Mouse (Mus musculus): ENCODE measurements around the gene Ttc17.
"Not testable (repeated sequence)": the region's sequence is repeated elsewhere in the genome, so short reads cannot be mapped to it uniquely, and the experiment has no call there.

The Ttc17 gene

DNA sequence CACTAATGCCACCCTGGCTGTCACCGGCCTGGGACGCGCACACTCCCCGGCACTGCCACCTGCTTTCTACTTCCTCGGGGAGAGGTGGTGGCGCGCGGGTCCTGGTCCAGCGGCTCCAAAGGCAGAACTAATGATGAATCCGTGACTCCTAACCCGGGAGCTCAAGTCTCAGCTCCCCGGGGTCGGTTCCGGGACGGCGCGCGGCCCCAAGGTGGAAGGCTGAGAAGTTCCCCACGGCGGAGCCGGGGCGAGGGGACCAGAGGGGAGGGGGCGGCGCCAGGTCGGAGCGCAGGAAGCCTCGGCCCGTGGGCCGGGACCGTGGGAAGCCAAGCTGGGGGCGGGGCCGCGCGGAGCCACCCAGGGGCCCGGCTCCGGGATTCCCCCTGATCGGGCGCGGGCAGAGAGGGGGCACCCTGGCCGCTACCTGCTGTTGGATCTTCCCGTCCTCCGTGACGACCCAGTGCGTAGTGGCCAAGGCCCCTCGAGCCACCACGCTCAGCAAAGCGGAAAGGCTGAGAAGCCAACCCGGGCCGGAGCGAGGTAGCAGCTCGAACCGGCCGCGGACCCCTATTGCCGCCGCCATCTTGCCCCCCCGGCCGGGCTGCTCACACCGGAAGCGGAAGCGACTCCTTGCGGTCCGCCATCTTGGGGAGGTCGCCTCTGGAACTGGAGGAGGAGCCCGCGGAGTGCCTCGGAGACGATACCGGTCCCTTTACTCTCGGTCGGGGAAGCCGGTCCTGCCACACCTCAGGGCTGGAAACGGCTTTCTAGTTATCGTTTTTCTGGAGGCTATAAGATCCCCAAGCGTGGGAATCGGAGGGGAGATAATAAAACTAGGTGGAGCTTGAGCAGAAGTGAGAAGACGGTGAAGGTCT is at the start of gene Ttc17:
Ttc17 (minus strand) TSS at position 607 of the 875 bp plus-strand sequence.
- peak; percentile 79 to 87 for DNase-seq

GRCm38 (mm10) chr2:94449643-94450042 is 43.2 kb upstream of the Ttc17 start:
- no peak for DNase-seq

- DNase-seq = no peak
Measured at GRCm38 (mm10) chr2:94436952-94437351, 30.5 kb upstream of the Ttc17 start.

GRCm38 (mm10) chr2:94435481-94435880 is 29.0 kb upstream of the Ttc17 start:
- DNase-seq = no peak

- DNase-seq = no peak
Measured at GRCm38 (mm10) chr2:94434833-94435232, 28.3 kb upstream of the Ttc17 start.

GRCm38 (mm10) chr2:94432214-94432613 is 25.7 kb upstream of the Ttc17 start:
- DNase-seq = no peak

DNA sequence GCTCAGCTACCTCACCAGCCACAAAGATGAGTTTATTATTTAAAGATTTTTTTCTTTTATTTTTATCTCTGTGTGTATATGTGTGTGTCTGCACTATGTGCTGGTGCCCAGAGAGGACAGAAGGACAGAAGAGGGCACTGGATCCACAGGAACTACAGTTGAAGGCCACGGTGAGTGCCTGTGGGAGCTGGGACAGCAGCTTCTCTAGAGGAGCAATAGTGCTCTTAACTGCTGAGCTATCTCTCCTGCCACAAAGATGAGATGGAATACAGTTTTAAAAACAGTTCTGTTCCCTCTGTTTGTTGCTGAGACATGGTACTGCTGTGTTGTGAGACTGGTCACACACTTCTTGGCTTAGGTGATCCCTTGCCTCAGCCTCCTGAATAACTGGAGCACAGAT is 22.0 kb upstream of the Ttc17 start:
- DNase-seq = no peak

- DNase-seq = no peak
Measured at GRCm38 (mm10) chr2:94407441-94407840, 952 bp upstream of the Ttc17 start.

GRCm38 (mm10) chr2:94407021-94407420 is 532 bp upstream of the Ttc17 start:
- DNase-seq = peak in 1 of 2 experiments; percentile 9

- peak in 1 of 2 experiments; percentile 20 for DNase-seq
Measured at GRCm38 (mm10) chr2:94405397-94406082, 949 bp downstream of the Ttc17 start.

DNA sequence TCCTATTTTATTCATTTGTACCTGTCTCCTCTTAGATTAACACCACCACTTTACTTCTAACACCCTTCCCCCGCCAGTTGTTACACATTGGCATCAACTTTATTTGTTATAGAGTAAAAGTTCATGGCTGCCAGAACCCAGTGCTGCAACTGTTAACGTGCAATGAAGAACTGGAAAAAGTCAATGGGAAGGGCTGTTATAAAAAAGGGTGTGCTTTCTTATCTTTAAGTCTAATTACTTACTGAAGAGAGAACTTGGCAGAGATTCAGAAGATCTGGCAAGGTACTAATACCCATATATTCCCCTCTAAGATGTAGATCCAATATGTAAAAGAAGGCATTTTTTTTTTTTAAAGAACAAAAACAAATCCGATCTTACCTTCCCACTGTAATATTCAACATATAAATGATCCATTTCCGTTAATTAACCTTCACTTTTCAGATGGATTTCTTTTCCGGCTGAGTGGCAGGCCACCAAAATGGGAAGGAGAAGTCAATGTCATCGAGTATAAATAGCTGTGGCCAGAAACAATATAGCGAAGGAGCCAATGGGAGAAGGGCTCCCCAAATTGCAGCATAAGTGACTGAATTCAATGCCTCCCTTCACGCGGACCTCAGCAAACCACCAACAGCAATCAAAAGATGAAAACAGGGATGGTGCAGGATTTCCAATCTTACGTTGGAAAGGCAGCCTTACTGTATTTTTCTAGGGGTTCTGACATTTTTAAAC is 1.8 kb downstream of the Ttc17 start:
- DNase-seq = no peak

- DNase-seq = no peak
Measured at GRCm38 (mm10) chr2:94402561-94402960, 3.9 kb downstream of the Ttc17 start.

DNA sequence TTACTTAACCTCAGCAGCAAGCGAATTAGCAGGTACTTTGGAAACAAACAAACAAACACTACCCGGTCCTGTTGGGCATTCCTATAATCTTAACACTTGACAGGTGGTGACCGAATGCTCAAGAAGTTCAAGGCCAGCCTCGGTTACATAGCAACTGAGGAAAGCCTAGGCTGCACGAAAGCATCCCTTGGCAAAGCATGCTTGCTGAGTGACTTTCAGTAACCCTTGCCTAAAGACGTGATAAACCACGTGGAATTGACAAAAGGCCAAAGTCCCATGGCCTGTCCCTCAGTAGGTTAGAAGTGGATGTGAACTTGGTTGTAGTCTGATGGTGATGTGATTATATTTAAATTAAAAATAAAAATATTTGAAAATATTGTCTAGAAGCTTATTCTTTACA is 4.4 kb downstream of the Ttc17 start:
- DNase-seq = no peak

- DNase-seq = no peak
Measured at GRCm38 (mm10) chr2:94401006-94401405, 5.5 kb downstream of the Ttc17 start.

GRCm38 (mm10) chr2:94398138-94398970 is 8.1 kb downstream of the Ttc17 start:
- no peak for DNase-seq

DNA sequence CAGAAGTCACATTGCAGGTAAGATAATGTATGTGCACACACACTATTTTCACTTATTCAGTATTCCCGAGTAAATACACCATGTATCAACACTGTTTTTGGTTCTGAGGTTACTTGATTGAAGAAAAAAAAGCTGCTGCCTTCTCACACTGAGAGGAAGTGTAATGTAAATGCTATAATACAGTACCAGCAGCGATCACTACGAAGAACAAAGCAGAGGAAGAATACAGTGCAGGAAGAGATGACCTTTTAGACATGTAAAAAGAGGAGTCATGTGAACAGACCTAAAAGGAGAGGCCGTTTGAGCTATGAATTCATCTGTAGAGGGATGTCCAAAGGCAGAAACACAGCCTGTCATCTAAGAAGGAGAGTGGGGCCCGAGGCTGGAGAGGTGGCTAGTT is 9.0 kb downstream of the Ttc17 start:
- no peak for DNase-seq

GRCm38 (mm10) chr2:94396325-94396724 is 10.2 kb downstream of the Ttc17 start:
- no peak for DNase-seq

DNA sequence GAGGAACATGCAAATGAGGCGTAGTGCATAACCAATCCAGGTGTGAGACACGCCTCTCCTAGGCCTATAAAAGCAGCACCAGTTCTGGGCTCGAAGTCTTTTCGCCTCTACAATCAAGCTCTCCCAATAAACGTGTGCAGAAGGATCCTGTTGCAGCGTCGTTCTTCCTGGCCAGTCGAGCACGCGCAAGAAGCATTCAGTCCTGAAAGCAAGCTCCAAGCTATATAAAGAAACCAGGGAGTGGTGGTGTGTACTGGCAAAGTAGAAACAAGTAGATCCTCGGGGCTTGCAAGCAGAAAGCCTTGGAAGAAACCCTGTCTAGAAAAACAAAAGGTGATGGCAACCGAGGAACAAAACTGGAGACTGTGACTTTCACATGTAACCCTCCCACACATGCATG is 15.4 kb downstream of the Ttc17 start:
- DNase-seq = not testable (repeated sequence)

- no peak for DNase-seq
Measured at GRCm38 (mm10) chr2:94389000-94389399, 17.5 kb downstream of the Ttc17 start.

DNA sequence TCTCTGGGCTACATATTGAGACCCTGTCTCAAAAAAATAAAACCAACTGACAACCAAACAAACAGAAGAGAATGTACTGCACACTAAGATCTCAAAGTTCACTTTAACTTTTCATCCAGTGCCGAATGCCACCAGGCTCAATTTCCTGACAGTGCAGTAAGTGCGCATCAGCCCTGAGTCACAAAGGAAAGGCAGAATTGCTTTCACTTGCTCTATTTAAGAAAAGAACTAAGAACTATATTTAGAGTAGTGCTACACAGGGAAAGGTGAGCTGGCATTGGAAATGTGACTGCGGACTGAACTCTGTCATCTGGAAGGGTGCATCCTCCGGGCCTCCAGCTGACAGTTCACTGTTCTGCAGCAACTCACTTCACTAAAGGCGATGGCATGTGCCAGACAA is 18.6 kb downstream of the Ttc17 start:
- no peak for DNase-seq

- not testable (repeated sequence) for DNase-seq
Measured at GRCm38 (mm10) chr2:94384483-94384882, 22.0 kb downstream of the Ttc17 start.

GRCm38 (mm10) chr2:94381057-94381647 is 25.3 kb downstream of the Ttc17 start:
- DNase-seq = no peak
